Mouse (Mus musculus): ENCODE measurements around the gene 1500009L16Rik. TPM values are rescaled to one million over a fixed set of nuclear protein-coding genes. Genes with fewer than 3 reads are reported as not detected.

Gene 1500009L16Rik
- polyA plus RNA-seq, 1 experiment from 2014 or later, result 11.7 TPM

- no peak overlapping the region for H3K4me3 ChIP-seq (ENCODE audit: low read depth, low read length)
- TF ChIP-seq CTCF (IDR thresholded peaks at IDR 0.05; ENCODE audit: low read depth) (no peak), EP300 (optimal IDR thresholded peaks at IDR 0.05) (no peak)
- H3K36me3 ChIP-seq (ENCODE audit: control insufficient read depth, insufficient read depth, low read length), result no peaks in the 10 kb centered on the region
- no peaks in the 10 kb centered on the region for H3K4me1 ChIP-seq (replicated peaks; ENCODE audit: control insufficient read depth, insufficient read depth)
- H3K4me2 ChIP-seq (replicated peaks; ENCODE audit: low read depth), result no peak overlapping the region
- no peak overlapping the region for H3K9ac ChIP-seq (ENCODE audit: low read length)
- ATAC-seq (ENCODE audit: low FRiP score, low TSS enrichment), result no peak
- H3K27ac ChIP-seq (replicated peaks), result no peak overlapping the region
- 77% methylated on average over 3 of the region's 3 CpGs for WGBS
- H3K27me3 ChIP-seq (ENCODE audit: control insufficient read depth, insufficient read depth, low read length), result no peaks in the 10 kb centered on the region
- no peak for DNase-seq (ENCODE audit: low spot score)
- H3K9me3 ChIP-seq (ENCODE audit: control insufficient read depth, low read length), result 0 out of 2 replicates have a peak, but pooled peaks cover 3% of the 10 kb centered on the region
Measured at GRCm38 (mm10) chr10:83744656-83745055, 22.0 kb downstream of the 1500009L16Rik start.

- H3K4me2 ChIP-seq (replicated peaks; ENCODE audit: low read depth), result no peak overlapping the region
- no peak for ATAC-seq (ENCODE audit: low FRiP score, low TSS enrichment)
Measured at GRCm38 (mm10) chr10:83753056-83753455, 30.4 kb downstream of the 1500009L16Rik start.

GRCm38 (mm10) chr10:83757343-83757962 lies 34.8 kb downstream of the 1500009L16Rik start:
- no peaks in the 10 kb centered on the region for H3K4me1 ChIP-seq (replicated peaks; ENCODE audit: control insufficient read depth, insufficient read depth)
- ATAC-seq (ENCODE audit: low FRiP score, low TSS enrichment) (peak; percentile 81), DNase-seq (ENCODE audit: low spot score) (peak; percentile 20)
- no peak overlapping the region for H3K4me3 ChIP-seq (ENCODE audit: low read depth, low read length)
- H3K27me3 ChIP-seq (ENCODE audit: control insufficient read depth, insufficient read depth, low read length), result no peaks in the 10 kb centered on the region
- no peaks in the 10 kb centered on the region for H3K36me3 ChIP-seq (ENCODE audit: control insufficient read depth, insufficient read depth, low read length)
- TF ChIP-seq CTCF (IDR thresholded peaks at IDR 0.05; ENCODE audit: low read depth) (no peak), EP300 (optimal IDR thresholded peaks at IDR 0.05) (no peak)
- H3K27ac ChIP-seq (replicated peaks), result no peak overlapping the region
- H3K9ac ChIP-seq (ENCODE audit: low read length), result no peak overlapping the region
- 62% methylated on average over 17 of the region's 17 CpGs for WGBS
- H3K4me2 ChIP-seq (replicated peaks; ENCODE audit: low read depth), result no peak overlapping the region
- H3K9me3 ChIP-seq (ENCODE audit: control insufficient read depth, low read length), result no peaks in the 10 kb centered on the region

More at GRCm38 (mm10) chr10:83753056-83753455, 30.4 kb downstream of the 1500009L16Rik start:
- TF ChIP-seq CTCF (IDR thresholded peaks at IDR 0.05; ENCODE audit: low read depth) (no peak), EP300 (optimal IDR thresholded peaks at IDR 0.05) (no peak)
- no peak for DNase-seq (ENCODE audit: low spot score)
- H3K4me1 ChIP-seq (replicated peaks; ENCODE audit: control insufficient read depth, insufficient read depth), result no peaks in the 10 kb centered on the region
- H3K27me3 ChIP-seq (ENCODE audit: control insufficient read depth, insufficient read depth, low read length), result no peaks in the 10 kb centered on the region
- H3K9me3 ChIP-seq (ENCODE audit: control insufficient read depth, low read length), result no peaks in the 10 kb centered on the region
- no peak overlapping the region for H3K27ac ChIP-seq (replicated peaks)
- no peak overlapping the region for H3K4me3 ChIP-seq (ENCODE audit: low read depth, low read length)
- H3K9ac ChIP-seq (ENCODE audit: low read length), result no peak overlapping the region
- 82% methylated on average over 1 of the region's 1 CpGs for WGBS
- H3K36me3 ChIP-seq (ENCODE audit: control insufficient read depth, insufficient read depth, low read length), result no peaks in the 10 kb centered on the region

- Histone ChIP-seq H3K27ac (replicated peaks) (no peak overlapping the region), H3K9me3 (ENCODE audit: control insufficient read depth, low read length) (no peaks in the 10 kb centered on the region), H3K9ac (ENCODE audit: low read length) (no peak overlapping the region), H3K4me3 (ENCODE audit: low read depth, low read length) (no peak overlapping the region), H3K4me2 (replicated peaks; ENCODE audit: low read depth) (no peak overlapping the region), H3K4me1 (replicated peaks; ENCODE audit: control insufficient read depth, insufficient read depth) (no peaks in the 10 kb centered on the region), H3K36me3 (ENCODE audit: control insufficient read depth, insufficient read depth, low read length) (no peaks in the 10 kb centered on the region), H3K27me3 (ENCODE audit: control insufficient read depth, insufficient read depth, low read length) (no peaks in the 10 kb centered on the region)
- ATAC-seq (ENCODE audit: low FRiP score, low TSS enrichment) (no peak), DNase-seq (ENCODE audit: low spot score) (no peak)
- WGBS, result 82% methylated on average over 13 of the region's 13 CpGs
- TF ChIP-seq EP300 (optimal IDR thresholded peaks at IDR 0.05) (no peak), CTCF (IDR thresholded peaks at IDR 0.05; ENCODE audit: low read depth) (no peak)
Measured at GRCm38 (mm10) chr10:83758732-83759131, 36.1 kb downstream of the 1500009L16Rik start.

GRCm38 (mm10) chr10:83760535-83760934 lies 37.9 kb downstream of the 1500009L16Rik start:
- Histone ChIP-seq H3K9me3 (ENCODE audit: control insufficient read depth, low read length) (no peaks in the 10 kb centered on the region), H3K4me2 (replicated peaks; ENCODE audit: low read depth) (no peak overlapping the region), H3K4me3 (ENCODE audit: low read depth, low read length) (no peak overlapping the region), H3K36me3 (ENCODE audit: control insufficient read depth, insufficient read depth, low read length) (no peaks in the 10 kb centered on the region), H3K9ac (ENCODE audit: low read length) (no peak overlapping the region), H3K27me3 (ENCODE audit: control insufficient read depth, insufficient read depth, low read length) (no peaks in the 10 kb centered on the region), H3K4me1 (replicated peaks; ENCODE audit: control insufficient read depth, insufficient read depth) (no peaks in the 10 kb centered on the region), H3K27ac (replicated peaks) (no peak overlapping the region)
- TF ChIP-seq CTCF (IDR thresholded peaks at IDR 0.05; ENCODE audit: low read depth), result no peak
- DNase-seq (ENCODE audit: low spot score) (no peak), ATAC-seq (ENCODE audit: low FRiP score, low TSS enrichment) (no peak)
- WGBS, result 68% methylated on average over 2 of the region's 2 CpGs

GRCm38 (mm10) chr10:83763891-83764290 lies 41.2 kb downstream of the 1500009L16Rik start:
- TF ChIP-seq EP300 (optimal IDR thresholded peaks at IDR 0.05), result no peak
- TF ChIP-seq CTCF (IDR thresholded peaks at IDR 0.05; ENCODE audit: low read depth), result no peak
- H3K4me3 ChIP-seq (ENCODE audit: low read depth, low read length), result no peak overlapping the region
- no peaks in the 10 kb centered on the region for H3K36me3 ChIP-seq (ENCODE audit: control insufficient read depth, insufficient read depth, low read length)
- no peaks in the 10 kb centered on the region for H3K4me1 ChIP-seq (replicated peaks; ENCODE audit: control insufficient read depth, insufficient read depth)
- H3K9ac ChIP-seq (ENCODE audit: low read length), result no peak overlapping the region
- no peak for DNase-seq (ENCODE audit: low spot score)
- WGBS, result 77% methylated on average over 4 of the region's 4 CpGs
- no peak for ATAC-seq (ENCODE audit: low FRiP score, low TSS enrichment)
- no peaks in the 10 kb centered on the region for H3K9me3 ChIP-seq (ENCODE audit: control insufficient read depth, low read length)
- no peak overlapping the region for H3K27ac ChIP-seq (replicated peaks)
- H3K4me2 ChIP-seq (replicated peaks; ENCODE audit: low read depth), result no peak overlapping the region
- no peaks in the 10 kb centered on the region for H3K27me3 ChIP-seq (ENCODE audit: control insufficient read depth, insufficient read depth, low read length)

Data from stomach, postnatal 0 days (tissue).